Mouse (Mus musculus): ENCODE measurements around the gene Stau1. TPM values are rescaled to one million over a fixed set of nuclear protein-coding genes. Genes with fewer than 3 reads are reported as not detected.

Gene Stau1
- 131 and 145 TPM in 2 replicates for polyA plus RNA-seq (2015; fragmentation: Nextera tagmentation; extraction: Ambion mirVana)

GRCm38 (mm10) chr2:166995796-166996532 lies at the start of gene Stau1:
Stau1 (minus strand) TSS chr2:166996299.
- Histone ChIP-seq H3K36me3 (ENCODE audit: control insufficient read depth, insufficient read depth) (no peaks in the 10 kb centered on the region), H3K4me2 (ENCODE audit: low read length) (peak within 1 kb of the TSS; percentile 86), H3K27ac (ENCODE audit: low read length) (peak within 1 kb of the TSS; percentile 98), H3K9me3 (ENCODE audit: control insufficient read depth, low read length) (no peaks in the 10 kb centered on the region), H3K4me1 (replicated peaks; ENCODE audit: control insufficient read depth, insufficient read depth, low read length) (peaks cover 29% of the 10 kb centered on the region), H3K9ac (replicated peaks; ENCODE audit: low read depth, low read length) (peak within 1 kb of the TSS; percentile 93), H3K4me3 (replicated peaks; ENCODE audit: low read length) (peak within 1 kb of the TSS; percentile 87), H3K27me3 (replicated peaks; ENCODE audit: control insufficient read depth, insufficient read depth, low read length) (no peaks in the 10 kb centered on the region)
- peak; percentile 100 for ATAC-seq
- WGBS = under 1% methylated on average over 87 of the region's 88 CpGs

- Histone ChIP-seq H3K4me2 (ENCODE audit: low read length) (no peak overlapping the region), H3K36me3 (ENCODE audit: control insufficient read depth, insufficient read depth) (peaks cover 66% of the 10 kb centered on the region), H3K4me3 (replicated peaks; ENCODE audit: low read length) (no peak overlapping the region), H3K27ac (ENCODE audit: low read length) (no peak overlapping the region), H3K9ac (replicated peaks; ENCODE audit: low read depth, low read length) (no peak overlapping the region), H3K4me1 (replicated peaks; ENCODE audit: control insufficient read depth, insufficient read depth, low read length) (no peaks in the 10 kb centered on the region), H3K27me3 (replicated peaks; ENCODE audit: control insufficient read depth, insufficient read depth, low read length) (no peaks in the 10 kb centered on the region), H3K9me3 (ENCODE audit: control insufficient read depth, low read length) (no peaks in the 10 kb centered on the region)
- ATAC-seq = no peak
- 94% methylated on average over 12 of the region's 12 CpGs for WGBS
These were observed 47.5 kb upstream of the Stau1 start for GRCm38 (mm10) chr2:167043400-167044121.

- Histone ChIP-seq H3K4me2 (ENCODE audit: low read length) (no peak overlapping the region), H3K9ac (replicated peaks; ENCODE audit: low read depth, low read length) (no peak overlapping the region), H3K27ac (ENCODE audit: low read length) (no peak overlapping the region), H3K4me3 (replicated peaks; ENCODE audit: low read length) (no peak overlapping the region), H3K36me3 (ENCODE audit: control insufficient read depth, insufficient read depth) (peaks cover 78% of the 10 kb centered on the region), H3K27me3 (replicated peaks; ENCODE audit: control insufficient read depth, insufficient read depth, low read length) (no peaks in the 10 kb centered on the region), H3K4me1 (replicated peaks; ENCODE audit: control insufficient read depth, insufficient read depth, low read length) (no peaks in the 10 kb centered on the region), H3K9me3 (ENCODE audit: control insufficient read depth, low read length) (no peaks in the 10 kb centered on the region)
- no peak for ATAC-seq
- 90% methylated on average over 8 of the region's 8 CpGs for WGBS
These were observed 43.3 kb upstream of the Stau1 start for GRCm38 (mm10) chr2:167039386-167039785.

- H3K4me1 ChIP-seq (replicated peaks; ENCODE audit: control insufficient read depth, insufficient read depth, low read length) = no peaks in the 10 kb centered on the region
- H3K27ac ChIP-seq (ENCODE audit: low read length) = no peak overlapping the region
- no peaks in the 10 kb centered on the region for H3K9me3 ChIP-seq (ENCODE audit: control insufficient read depth, low read length)
- no peak overlapping the region for H3K4me2 ChIP-seq (ENCODE audit: low read length)
- peaks cover 77% of the 10 kb centered on the region for H3K36me3 ChIP-seq (ENCODE audit: control insufficient read depth, insufficient read depth)
- H3K9ac ChIP-seq (replicated peaks; ENCODE audit: low read depth, low read length) = no peak overlapping the region
- no peak for ATAC-seq
- 92% methylated on average over 7 of the region's 7 CpGs for WGBS
- H3K4me3 ChIP-seq (replicated peaks; ENCODE audit: low read length) = no peak overlapping the region
- H3K27me3 ChIP-seq (replicated peaks; ENCODE audit: control insufficient read depth, insufficient read depth, low read length) = no peaks in the 10 kb centered on the region
These were observed 42.6 kb upstream of the Stau1 start for GRCm38 (mm10) chr2:167038716-167039115.

- Histone ChIP-seq H3K27ac (ENCODE audit: low read length) (no peak overlapping the region), H3K4me3 (replicated peaks; ENCODE audit: low read length) (no peak overlapping the region), H3K4me2 (ENCODE audit: low read length) (no peak overlapping the region), H3K4me1 (replicated peaks; ENCODE audit: control insufficient read depth, insufficient read depth, low read length) (no peaks in the 10 kb centered on the region), H3K9me3 (ENCODE audit: control insufficient read depth, low read length) (no peaks in the 10 kb centered on the region), H3K27me3 (replicated peaks; ENCODE audit: control insufficient read depth, insufficient read depth, low read length) (no peaks in the 10 kb centered on the region), H3K9ac (replicated peaks; ENCODE audit: low read depth, low read length) (no peak overlapping the region), H3K36me3 (ENCODE audit: control insufficient read depth, insufficient read depth) (peaks cover 76% of the 10 kb centered on the region)
- no peak for ATAC-seq
- 93% methylated on average over 6 of the region's 6 CpGs for whole genome bisulfite sequencing
These were observed 42.2 kb upstream of the Stau1 start for GRCm38 (mm10) chr2:167038297-167038696.

GRCm38 (mm10) chr2:167037710-167038109 lies 41.6 kb upstream of the Stau1 start:
- no peak overlapping the region for H3K27ac ChIP-seq (ENCODE audit: low read length)
- no peaks in the 10 kb centered on the region for H3K4me1 ChIP-seq (replicated peaks; ENCODE audit: control insufficient read depth, insufficient read depth, low read length)
- ATAC-seq = no peak
- no peak overlapping the region for H3K4me2 ChIP-seq (ENCODE audit: low read length)
- peaks cover 73% of the 10 kb centered on the region for H3K36me3 ChIP-seq (ENCODE audit: control insufficient read depth, insufficient read depth)
- H3K9ac ChIP-seq (replicated peaks; ENCODE audit: low read depth, low read length) = no peak overlapping the region
- H3K9me3 ChIP-seq (ENCODE audit: control insufficient read depth, low read length) = no peaks in the 10 kb centered on the region
- H3K4me3 ChIP-seq (replicated peaks; ENCODE audit: low read length) = no peak overlapping the region
- WGBS = 93% methylated on average over 12 of the region's 12 CpGs
- no peaks in the 10 kb centered on the region for H3K27me3 ChIP-seq (replicated peaks; ENCODE audit: control insufficient read depth, insufficient read depth, low read length)

GRCm38 (mm10) chr2:167030507-167030906 lies 34.4 kb upstream of the Stau1 start:
- no peak overlapping the region for H3K4me2 ChIP-seq (ENCODE audit: low read length)
- H3K27me3 ChIP-seq (replicated peaks; ENCODE audit: control insufficient read depth, insufficient read depth, low read length) = no peaks in the 10 kb centered on the region
- H3K4me1 ChIP-seq (replicated peaks; ENCODE audit: control insufficient read depth, insufficient read depth, low read length) = no peaks in the 10 kb centered on the region
- ATAC-seq = no peak
- H3K36me3 ChIP-seq (ENCODE audit: control insufficient read depth, insufficient read depth) = peaks cover 48% of the 10 kb centered on the region
- no peak overlapping the region for H3K9ac ChIP-seq (replicated peaks; ENCODE audit: low read depth, low read length)
- no peak overlapping the region for H3K27ac ChIP-seq (ENCODE audit: low read length)
- no peaks in the 10 kb centered on the region for H3K9me3 ChIP-seq (ENCODE audit: control insufficient read depth, low read length)
- no peak overlapping the region for H3K4me3 ChIP-seq (replicated peaks; ENCODE audit: low read length)
- WGBS = 96% methylated on average over 4 of the region's 4 CpGs

- ATAC-seq = no peak
- Histone ChIP-seq H3K4me1 (replicated peaks; ENCODE audit: control insufficient read depth, insufficient read depth, low read length) (no peaks in the 10 kb centered on the region), H3K27ac (ENCODE audit: low read length) (no peak overlapping the region), H3K27me3 (replicated peaks; ENCODE audit: control insufficient read depth, insufficient read depth, low read length) (no peaks in the 10 kb centered on the region), H3K4me3 (replicated peaks; ENCODE audit: low read length) (no peak overlapping the region), H3K36me3 (ENCODE audit: control insufficient read depth, insufficient read depth) (peaks cover 45% of the 10 kb centered on the region), H3K9me3 (ENCODE audit: control insufficient read depth, low read length) (no peaks in the 10 kb centered on the region), H3K9ac (replicated peaks; ENCODE audit: low read depth, low read length) (no peak overlapping the region), H3K4me2 (ENCODE audit: low read length) (no peak overlapping the region)
- WGBS = 96% methylated on average over 7 of the region's 7 CpGs
These were observed 32.5 kb upstream of the Stau1 start for GRCm38 (mm10) chr2:167028553-167028952.

- peaks cover 28% of the 10 kb centered on the region for H3K36me3 ChIP-seq (ENCODE audit: control insufficient read depth, insufficient read depth)
- no peak overlapping the region for H3K9ac ChIP-seq (replicated peaks; ENCODE audit: low read depth, low read length)
- WGBS = 97% methylated on average over 10 of the region's 10 CpGs
- H3K4me1 ChIP-seq (replicated peaks; ENCODE audit: control insufficient read depth, insufficient read depth, low read length) = peaks cover 18% of the 10 kb centered on the region
- ATAC-seq = no peak
- H3K4me2 ChIP-seq (ENCODE audit: low read length) = no peak overlapping the region
- no peak overlapping the region for H3K4me3 ChIP-seq (replicated peaks; ENCODE audit: low read length)
- no peak overlapping the region for H3K27ac ChIP-seq (ENCODE audit: low read length)
- no peaks in the 10 kb centered on the region for H3K9me3 ChIP-seq (ENCODE audit: control insufficient read depth, low read length)
- no peaks in the 10 kb centered on the region for H3K27me3 ChIP-seq (replicated peaks; ENCODE audit: control insufficient read depth, insufficient read depth, low read length)
These were observed 23.3 kb upstream of the Stau1 start for GRCm38 (mm10) chr2:167019396-167019795.
